Mouse (Mus musculus) mesoderm, embryonic 11.5 days (tissue): ENCODE data around the gene Med9.
"Not testable (repeated sequence)": the region's sequence is repeated elsewhere in the genome, so short reads cannot be mapped to it uniquely, and the experiment has no call there.

Experiments used
- DNase-seq: peaks from one replicate; pipeline ENCODE4 v3.0.0-alpha.2; 2012; ENCODE audit warnings: low read depth, low spot score

Gene Med9

GRCm38 (mm10) chr11:59944855-59945254 is 3.2 kb upstream of the Med9 start:
- DNase-seq = not testable (repeated sequence)

GRCm38 (mm10) chr11:59948401-59948767 is 378 bp downstream of the Med9 start:
- DNase-seq = peak; percentile 21

- DNase-seq = no peak
Observed at GRCm38 (mm10) chr11:59952892-59953291, 4.9 kb downstream of the Med9 start.

- no peak for DNase-seq
Observed at GRCm38 (mm10) chr11:59956749-59957148, 8.7 kb downstream of the Med9 start.

DNA sequence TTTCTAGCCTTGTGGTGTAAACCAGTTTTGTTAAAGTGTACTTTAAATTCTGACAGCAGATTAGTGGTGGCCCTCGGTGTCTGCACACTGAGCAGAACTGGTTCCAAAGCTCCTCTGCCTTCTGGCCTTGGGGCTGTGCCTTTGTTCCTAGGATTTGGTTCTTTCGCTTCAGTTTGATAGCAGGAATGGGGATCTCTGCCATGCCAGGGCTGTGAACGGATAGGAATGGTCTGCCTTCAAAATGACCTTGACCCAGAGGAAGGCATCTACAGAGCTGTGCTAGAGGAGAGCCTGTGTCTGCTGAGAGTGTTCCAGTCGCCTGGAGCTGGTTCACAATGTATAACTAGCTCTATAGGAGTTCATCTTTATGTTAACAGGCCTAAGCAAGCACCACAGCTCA is 11.4 kb downstream of the Med9 start:
- no peak for DNase-seq

- DNase-seq = no peak
Observed at GRCm38 (mm10) chr11:59960476-59961337, 12.7 kb downstream of the Med9 start.

GRCm38 (mm10) chr11:59961338-59961875 is 13.4 kb downstream of the Med9 start:
- DNase-seq = no peak

DNA sequence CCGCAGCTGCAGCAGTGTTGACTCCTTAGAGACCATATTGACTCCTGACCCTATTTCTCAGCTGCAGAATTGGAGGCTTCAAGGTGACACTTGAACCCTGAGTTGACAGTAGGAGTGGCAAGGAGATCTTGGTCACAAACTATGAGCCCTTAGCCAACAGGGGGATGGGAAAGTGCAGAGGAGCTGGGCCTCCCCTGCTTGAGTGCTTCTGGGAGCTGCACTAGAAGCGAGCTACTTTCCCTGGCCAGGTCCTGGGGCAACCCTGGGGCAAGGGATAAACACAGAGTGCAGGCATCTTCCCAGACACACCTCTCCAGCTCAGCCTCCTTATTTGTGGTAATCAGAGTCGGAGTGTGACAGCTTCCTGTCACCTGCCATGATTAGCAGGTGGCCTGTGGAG is 14.6 kb downstream of the Med9 start:
- DNase-seq = no peak

DNA sequence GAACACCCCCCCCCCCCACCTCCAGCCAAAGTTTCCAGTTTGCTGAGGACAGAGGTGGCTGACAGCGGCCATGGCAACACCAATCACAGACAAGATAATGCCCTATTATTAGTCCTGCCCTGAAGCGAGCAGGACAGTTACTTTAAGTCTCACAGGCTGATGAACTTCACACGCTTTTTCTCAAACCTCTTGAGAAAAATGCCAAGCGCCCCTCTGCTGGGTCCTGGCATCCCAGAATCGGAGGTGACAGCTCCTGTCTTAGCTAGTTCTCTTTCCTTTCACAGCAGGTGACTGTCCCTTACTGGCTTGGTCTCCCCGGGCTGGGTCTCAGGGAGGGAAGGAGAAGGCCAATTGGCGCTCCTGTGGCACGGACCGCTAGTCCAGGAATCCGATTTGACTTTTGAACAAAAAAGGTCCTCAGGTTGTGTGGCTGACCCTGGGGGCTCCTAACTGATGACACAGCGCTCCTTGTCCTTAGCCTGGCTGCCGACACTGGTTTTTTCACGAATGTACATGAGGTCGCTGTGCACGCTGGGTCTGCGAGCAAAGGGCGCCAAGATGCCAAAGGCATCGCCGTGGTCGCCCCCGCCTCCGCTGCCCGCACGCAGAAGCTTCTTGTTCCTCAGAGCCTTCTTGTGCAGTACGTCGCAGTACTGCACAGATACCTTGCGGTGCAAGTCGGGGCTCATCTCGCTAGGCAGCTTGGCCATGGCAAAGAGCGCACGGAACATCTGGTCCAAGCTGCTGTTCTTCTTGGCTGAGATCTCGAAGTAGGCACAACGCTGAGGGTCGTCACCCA is 15.6 kb downstream of the Med9 start:
- DNase-seq = peak; percentile 43

- peak; percentile 24 for DNase-seq
Observed at GRCm38 (mm10) chr11:59964163-59964758, 16.3 kb downstream of the Med9 start.

DNA sequence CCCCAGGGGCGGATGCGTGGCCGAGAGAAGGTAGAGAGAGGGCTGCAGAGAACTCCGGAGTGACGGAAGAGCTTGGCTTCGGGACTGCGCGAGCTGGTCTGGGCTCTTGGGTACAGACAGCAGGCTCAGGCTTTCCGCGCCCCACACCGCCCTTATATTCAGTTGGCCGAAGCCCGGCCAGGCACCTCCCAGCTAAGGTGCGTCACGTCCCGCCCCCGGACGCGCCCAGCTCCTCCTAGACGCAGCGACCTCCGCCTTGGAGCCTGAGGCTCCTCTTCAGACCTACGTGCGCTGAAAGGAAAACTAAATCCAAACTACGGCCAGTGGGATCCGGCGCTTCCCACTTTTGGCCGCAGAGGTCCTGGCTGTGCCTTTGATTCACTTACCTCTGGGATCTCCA is 16.8 kb downstream of the Med9 start, which contains the start of gene Rasd1:
Rasd1 (minus strand) TSS at position 127 of the 400 bp plus-strand sequence.
- peak; percentile 75 for DNase-seq

GRCm38 (mm10) chr11:59965227-59966101 is 17.5 kb downstream of the Med9 start:
- DNase-seq = peak; percentile 87

- DNase-seq = no peak
Observed at GRCm38 (mm10) chr11:59966102-59966483, 18.1 kb downstream of the Med9 start.

DNA sequence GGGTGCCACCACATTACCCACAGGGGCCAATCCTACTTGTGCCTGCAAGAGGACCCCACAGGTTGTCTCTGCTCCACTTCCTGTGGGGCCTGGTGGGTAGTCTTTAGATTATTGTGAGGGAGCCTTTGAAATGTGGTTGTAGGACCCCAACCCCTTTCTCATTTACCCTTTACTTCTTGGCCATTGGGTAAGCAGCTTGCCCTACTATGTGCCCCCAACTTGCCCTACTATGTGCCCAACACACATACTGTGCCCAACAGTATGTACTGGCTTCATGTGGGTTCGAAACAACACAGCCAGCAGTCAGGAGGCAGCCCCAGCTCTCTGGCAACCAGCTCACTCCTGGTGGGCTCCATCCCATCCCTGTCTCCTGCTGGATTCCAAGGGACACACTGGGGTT is 19.8 kb downstream of the Med9 start:
- DNase-seq = no peak

DNA sequence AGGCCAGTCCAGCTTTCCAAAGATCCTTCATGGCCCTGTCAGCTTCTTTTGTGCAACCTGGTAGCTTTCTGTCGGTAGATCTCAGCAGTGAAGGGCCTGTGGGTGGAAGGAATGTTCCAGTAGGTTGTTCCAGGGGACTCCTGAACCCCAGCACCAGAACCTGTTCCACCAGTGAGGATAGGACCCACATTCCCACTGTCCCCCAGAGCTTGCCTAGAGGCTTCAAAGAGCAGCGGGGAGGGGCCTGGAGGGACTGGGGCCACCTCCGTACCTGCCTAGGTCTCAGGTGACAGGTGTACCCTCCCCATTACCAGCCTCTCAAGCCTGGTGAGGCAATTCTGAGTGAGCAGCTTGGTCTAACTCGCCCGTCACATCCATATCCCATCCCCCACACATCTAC is 22.8 kb downstream of the Med9 start:
- DNase-seq = no peak

- DNase-seq = no peak
Observed at GRCm38 (mm10) chr11:59971691-59972090, 23.7 kb downstream of the Med9 start.

- no peak for DNase-seq
Observed at GRCm38 (mm10) chr11:59973389-59973788, 25.4 kb downstream of the Med9 start.

GRCm38 (mm10) chr11:59975241-59975640 is 27.2 kb downstream of the Med9 start:
- DNase-seq = no peak

- DNase-seq = no peak
Observed at GRCm38 (mm10) chr11:59977831-59978230, 29.8 kb downstream of the Med9 start.

DNA sequence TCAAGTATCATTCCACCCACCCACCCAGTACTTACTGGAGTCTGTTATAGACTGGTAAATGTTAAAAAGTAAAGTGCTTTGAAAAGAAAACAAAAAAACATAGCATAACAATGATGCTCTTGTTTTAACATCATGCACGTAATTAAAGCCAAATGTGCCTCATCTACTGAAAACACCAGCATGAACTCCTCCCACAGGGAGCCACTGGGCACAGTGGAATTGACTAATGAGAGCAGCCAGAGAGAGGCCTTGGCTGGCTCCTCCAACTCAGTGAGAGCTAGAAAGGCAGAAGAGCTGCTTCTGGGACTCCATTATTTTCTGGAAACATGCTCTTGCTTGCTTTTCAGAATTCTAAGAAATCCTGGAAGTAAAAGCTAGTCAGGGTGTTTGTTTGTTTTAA is 41.4 kb downstream of the Med9 start:
- peak; percentile 19 for DNase-seq

DNA sequence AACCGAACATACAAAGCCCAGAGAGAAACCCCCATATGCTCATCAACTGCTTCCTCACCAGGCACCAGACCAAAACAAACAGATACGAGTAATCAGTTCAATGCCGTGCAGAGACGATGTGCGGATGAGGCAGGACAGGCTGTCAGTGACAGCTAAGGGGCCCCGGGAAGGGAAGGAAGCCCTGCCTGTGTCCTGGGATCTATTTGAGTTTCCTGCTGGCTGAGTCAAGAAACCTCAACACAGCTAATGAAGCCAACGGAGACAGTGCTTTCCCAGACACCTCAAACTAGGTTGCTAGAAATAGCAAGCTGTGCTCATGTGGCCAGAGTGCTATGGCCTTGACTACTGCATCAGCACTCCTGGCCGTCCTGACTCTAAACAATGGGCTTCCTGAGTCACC is 43.4 kb downstream of the Med9 start:
- no peak for DNase-seq
